Mouse (Mus musculus) spleen, embryonic (tissue): ENCODE measurements at regions not wholly inside any gene's neighbourhood (a gene's known extent, or its start where the extent isn't known, plus 50 kb on each side); places are given as distances from the start of the nearest gene placed in this dataset.

ENCODE experiments used
- CTCF ChIA-PET: fragments of 350-600 bp; sonication (Branson Sonifier 250); formaldehyde crosslinking; loops from one replicate; lab custom pipeline; 2022; lab: Charles Lee

- CTCF ChIA-PET, result no interaction called here
Measured at GRCm38 (mm10) chr1:143464863-143465262, 175.6 kb upstream of the B3galt2 start.

- CTCF ChIA-PET, result no interaction called here
Measured at GRCm38 (mm10) chr1:143466092-143466491, 174.4 kb upstream of the B3galt2 start.

GRCm38 (mm10) chr1:143475329-143475728 is 165.1 kb upstream of the B3galt2 start:
- CTCF ChIA-PET, result no interaction called here

GRCm38 (mm10) chr1:143483345-143483744 is 157.1 kb upstream of the B3galt2 start:
- CTCF ChIA-PET, result no interaction called here

GRCm38 (mm10) chr1:143484936-143485335 is 155.5 kb upstream of the B3galt2 start:
- CTCF ChIA-PET, result no interaction called here

GRCm38 (mm10) chr1:143497092-143497491 is 143.4 kb upstream of the B3galt2 start:
- CTCF ChIA-PET, result no interaction called here

GRCm38 (mm10) chr1:143503436-143504065 is 136.9 kb upstream of the B3galt2 start:
- CTCF ChIA-PET, result interaction anchor here (0.6 to 0.7 kb wide), 2 partner anchors 23 to 141 kb away, joined by 3 to 7 read pairs; no protein-coding TSS in a partner anchor

- CTCF ChIA-PET, result interaction anchor here (0.6 kb wide), 1 partner anchor 140 kb away, joined by 7 read pairs; no protein-coding TSS in a partner anchor
Measured at GRCm38 (mm10) chr1:143504066-143504440, 136.4 kb upstream of the B3galt2 start.

GRCm38 (mm10) chr1:143505318-143505717 is 135.1 kb upstream of the B3galt2 start:
- CTCF ChIA-PET, result no interaction called here

- CTCF ChIA-PET, result no interaction called here
Measured at GRCm38 (mm10) chr1:143523831-143524521, 116.5 kb upstream of the B3galt2 start.

GRCm38 (mm10) chr1:143524522-143524865 is 116.0 kb upstream of the B3galt2 start:
- CTCF ChIA-PET, result no interaction called here

- CTCF ChIA-PET, result interaction anchor here (0.6 kb wide), 1 partner anchor 39 kb away, joined by 4 read pairs; no protein-coding TSS in a partner anchor
Measured at GRCm38 (mm10) chr1:143540223-143540622, 100.2 kb upstream of the B3galt2 start.

GRCm38 (mm10) chr1:143540701-143541100 is 99.8 kb upstream of the B3galt2 start:
- CTCF ChIA-PET, result no interaction called here
